ENCODE assay signal across 11 mouse cellular contexts in the genomic region with DNA sequence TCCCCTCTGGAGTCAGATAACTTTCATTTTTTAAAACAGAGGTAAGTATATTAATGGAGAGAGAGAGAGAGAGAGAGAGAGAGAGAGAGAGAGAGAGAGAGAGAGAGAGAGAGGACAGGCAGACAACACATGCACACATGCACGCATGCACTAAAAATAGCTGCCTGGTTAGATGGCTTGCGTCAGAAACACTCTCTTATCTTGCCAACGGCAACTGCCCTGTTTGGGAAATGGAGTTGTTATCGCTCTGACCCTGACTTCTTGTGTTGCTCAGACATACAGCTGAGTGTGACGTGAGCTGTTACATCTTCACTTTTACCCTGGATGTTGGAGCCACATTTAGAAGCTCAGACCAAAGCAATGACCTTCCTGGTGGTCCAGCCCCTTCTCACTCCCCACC. TPM values are rescaled to one million over a fixed set of nuclear protein-coding genes. Genes with fewer than 3 reads are reported as not detected.
DNase-seq lines count a peak whose midpoint lies in the region; ATAC-seq lines count a peak whose summit lies in the region.
"Had no signal": no experiment of that assay in that cellular context is flagged by ENCODE, and none has a peak within 500 bp of the region (broad histone marks: within the 10 kb centered on the region; RNA-seq: fewer than 3 reads in every experiment).

No protein-coding gene starts in this region.

- H3K36me3 ChIP-seq in forebrain, embryonic 12.5 days (replicated peaks) = no peaks in the 10 kb centered on the region
- H3K36me3 ChIP-seq: hindbrain, embryonic 13.5 days; neural tube, embryonic 13.5 days had no signal

- 90% methylated on average over 5 of the region's 5 CpGs for WGBS in forebrain, embryonic 12.5 days

- H3K27me3 ChIP-seq in forebrain, embryonic 12.5 days = no peaks in the 10 kb centered on the region
- H3K27me3 ChIP-seq: hindbrain, embryonic 13.5 days; neural tube, embryonic 13.5 days had no signal

- DNase-seq in adrenal gland, adult 8-10 months = peak; percentile 47
- DNase-seq in adrenal gland, postnatal 4 days (ENCODE audit: low spot score in 2 of 2) = no peak
- DNase-seq in 416B (ENCODE audit: low read depth) = peak; percentile 98
- DNase-seq in liver = peak; percentile 83
- no peak for DNase-seq in retina, postnatal 1 day
- DNase-seq: cerebellum, postnatal 14 days had no signal

- no peak overlapping the region for H3K4me3 ChIP-seq in forebrain, embryonic 12.5 days (replicated peaks)
- H3K4me3 ChIP-seq: hindbrain, embryonic 13.5 days; neural tube, embryonic 13.5 days had no signal

- H3K9ac ChIP-seq in forebrain, embryonic 12.5 days = no peak overlapping the region
- H3K9ac ChIP-seq: hindbrain, embryonic 13.5 days; neural tube, embryonic 13.5 days had no signal

- no peak overlapping the region for H3K27ac ChIP-seq in forebrain, embryonic 12.5 days
- H3K27ac ChIP-seq: hindbrain, embryonic 13.5 days; neural tube, embryonic 13.5 days had no signal

- no peak overlapping the region for H3K4me2 ChIP-seq in forebrain, embryonic 12.5 days
- H3K4me2 ChIP-seq: hindbrain, embryonic 13.5 days; neural tube, embryonic 13.5 days had no signal

- H3K4me1 ChIP-seq in forebrain, embryonic 12.5 days = no peaks in the 10 kb centered on the region
- H3K4me1 ChIP-seq: hindbrain, embryonic 13.5 days; neural tube, embryonic 13.5 days had no signal

- ATAC-seq in erythroid progenitor cell, adult 5-6 weeks (replicated peaks; ENCODE audit: low FRiP score, poor library complexity, severe bottlenecking) = peak; percentile 98
- no peak for ATAC-seq in forebrain, embryonic 12.5 days (ENCODE audit: low FRiP score)
- no peak for ATAC-seq in CD4-positive, CD25-positive, alpha-beta regulatory T cell, adult 4 months

- peaks cover 3% of the 10 kb centered on the region; the same call in 1 of the 2 replicates for H3K9me3 ChIP-seq in forebrain, embryonic 12.5 days

RNA-seq across cellular contexts. Expression of gene Olfml2b, which starts 21.4 kb away (rescaled TPM):
- total RNA-seq in adrenal gland, adult 8-10 months (2022) = 1 to 10 TPM; 3.3 to 5.9 (median 4.6) TPM
- 10 to 100 TPM; 22.9 to 28.6 TPM for total RNA-seq in adrenal gland, postnatal 4 days (2021)
- total RNA-seq in erythroid progenitor cell, adult 5-6 weeks (2015; ENCODE audit: low replicate concordance) = 0.42 and 4.0 TPM in 2 replicates
- 0.83 and 3.0 TPM in 2 replicates for total RNA-seq in erythroid progenitor cell, adult 5-6 weeks (2017; ENCODE audit: low replicate concordance)
- 6.1 and 6.5 TPM in 2 replicates for polyA plus RNA-seq in forebrain, embryonic 12.5 days (2016; fragmentation: Nextera tagmentation; extraction: Ambion mirVana)
- not detected for polyA plus RNA-seq in CD4-positive, CD25-positive, alpha-beta regulatory T cell, adult 4 months (2017; shearing (Covaris generic))

RNA-seq across cellular contexts. Expression of gene Nos1ap, which starts 33.3 kb away (rescaled TPM):
- total RNA-seq in adrenal gland, adult 8-10 months (2022) = 10 to 100 TPM; 19.9 to 46.9 (median 29.7) TPM
- 10 to 100 TPM; 31.7 to 37.5 TPM for total RNA-seq in adrenal gland, postnatal 4 days (2021)
- 38.1 and 70.6 TPM in 2 replicates for total RNA-seq in erythroid progenitor cell, adult 5-6 weeks (2015; ENCODE audit: low replicate concordance)
- 58.3 and 76.5 TPM in 2 replicates for total RNA-seq in erythroid progenitor cell, adult 5-6 weeks (2017; ENCODE audit: low replicate concordance)
- 23.5 and 25.5 TPM in 2 replicates for polyA plus RNA-seq in forebrain, embryonic 12.5 days (2016; fragmentation: Nextera tagmentation; extraction: Ambion mirVana)
- under 1 TPM; 0.19 to 0.29 TPM for polyA plus RNA-seq in CD4-positive, CD25-positive, alpha-beta regulatory T cell, adult 4 months (2017; shearing (Covaris generic))

Comparison
In these comparisons a context has a peak if more than half of its experiments do, and no peak if none do; other contexts are left out.
1. DNase-seq: peak in adrenal gland, adult 8-10 months (single experiment), 416B (single experiment) and liver (single experiment); none in adrenal gland, postnatal 4 days (0 of 2) and retina, postnatal 1 day (single experiment).